Mouse (Mus musculus) mature B cell (primary cell): ENCODE results near the gene Fam129a.

Source experiments
- in situ Hi-C: fragments of 300-500 bp; cut with MboI; formaldehyde crosslinking; loops from 2 replicates; pipeline ENCODE4 v1.14.3; 2019

The Fam129a gene

GRCm38 (mm10) chr1:151570981-151571837, at the start of gene Fam129a:
Gene Fam129a (plus strand): TSS chr1:151571186.
- in situ Hi-C loops = no loop called here

- in situ Hi-C loops = no loop called here
Observed at GRCm38 (mm10) chr1:151526701-151527100, 44.3 kb upstream of the Fam129a start.

GRCm38 (mm10) chr1:151543796-151544477, 27.0 kb upstream of the Fam129a start:
- in situ Hi-C loops = no loop called here

GRCm38 (mm10) chr1:151544581-151544980, 26.4 kb upstream of the Fam129a start:
- in situ Hi-C loops = no loop called here

- in situ Hi-C loops = no loop called here
Observed at GRCm38 (mm10) chr1:151545571-151545970, 25.4 kb upstream of the Fam129a start.

- in situ Hi-C loops = no loop called here
Observed at GRCm38 (mm10) chr1:151548896-151549610, 21.9 kb upstream of the Fam129a start.

GRCm38 (mm10) chr1:151549794-151550193, 21.2 kb upstream of the Fam129a start:
- in situ Hi-C loops = no loop called here

GRCm38 (mm10) chr1:151550587-151551479, 20.2 kb upstream of the Fam129a start:
- in situ Hi-C loops = no loop called here

- in situ Hi-C loops = no loop called here
Observed at GRCm38 (mm10) chr1:151560536-151560935, 10.4 kb upstream of the Fam129a start.

- in situ Hi-C loops = no loop called here
Observed at GRCm38 (mm10) chr1:151563401-151563800, 7.6 kb upstream of the Fam129a start.

- in situ Hi-C loops = no loop called here
Observed at GRCm38 (mm10) chr1:151563893-151564292, 7.1 kb upstream of the Fam129a start.

GRCm38 (mm10) chr1:151564377-151564776, 6.6 kb upstream of the Fam129a start:
- in situ Hi-C loops = no loop called here

- in situ Hi-C loops = no loop called here
Observed at GRCm38 (mm10) chr1:151568682-151569081, 2.3 kb upstream of the Fam129a start.

- in situ Hi-C loops = no loop called here
Observed at GRCm38 (mm10) chr1:151571838-151572578, 1.0 kb downstream of the Fam129a start.

GRCm38 (mm10) chr1:151572601-151573320, 1.8 kb downstream of the Fam129a start:
- in situ Hi-C loops = no loop called here

GRCm38 (mm10) chr1:151580200-151580982, 9.4 kb downstream of the Fam129a start:
- in situ Hi-C loops = no loop called here

- in situ Hi-C loops = no loop called here
Observed at GRCm38 (mm10) chr1:151581454-151581853, 10.5 kb downstream of the Fam129a start.

GRCm38 (mm10) chr1:151581977-151582376, 11.0 kb downstream of the Fam129a start:
- in situ Hi-C loops = no loop called here
